Mouse (Mus musculus): ENCODE measurements around the gene Rab37. TPM values are rescaled to one million over a fixed set of nuclear protein-coding genes. Genes with fewer than 3 reads are reported as not detected.

Rab37 gene
- polyA plus RNA-seq, 1 experiment from 2014 or later: 2.0 TPM

GRCm38 (mm10) chr11:115157933-115158719 lies 66.9 kb downstream of the Rab37 start:
- 22% methylated on average over 12 of the region's 12 CpGs for WGBS
- peaks cover 22% of the 10 kb centered on the region for H3K4me1 ChIP-seq
- H3K27me3 ChIP-seq: peaks cover 39% of the 10 kb centered on the region
- no peak overlapping the region for H3K27ac ChIP-seq (replicated peaks)
- no peak overlapping the region for H3K4me3 ChIP-seq (replicated peaks)
- H3K9ac ChIP-seq: no peak overlapping the region
- no peaks in the 10 kb centered on the region for H3K9me3 ChIP-seq (replicated peaks)
- H3K36me3 ChIP-seq: no peaks in the 10 kb centered on the region
- H3K4me2 ChIP-seq (replicated peaks): no peak overlapping the region
- ATAC-seq (ENCODE audit: insufficient number of reproducible peaks, low FRiP score, low TSS enrichment, low read depth): no peak

- Histone ChIP-seq H3K4me3 (replicated peaks) (no peak overlapping the region), H3K9me3 (replicated peaks) (no peaks in the 10 kb centered on the region), H3K36me3 (no peaks in the 10 kb centered on the region), H3K27me3 (peaks cover 39% of the 10 kb centered on the region), H3K4me1 (peaks cover 34% of the 10 kb centered on the region), H3K4me2 (replicated peaks) (no peak overlapping the region), H3K9ac (no peak overlapping the region), H3K27ac (replicated peaks) (no peak overlapping the region)
- no peak for ATAC-seq (ENCODE audit: insufficient number of reproducible peaks, low FRiP score, low TSS enrichment, low read depth)
- WGBS: 47% methylated on average over 11 of the region's 11 CpGs
Observed at GRCm38 (mm10) chr11:115160016-115160797, 69.0 kb downstream of the Rab37 start.

GRCm38 (mm10) chr11:115160883-115161577 lies 69.8 kb downstream of the Rab37 start:
- Histone ChIP-seq H3K9ac (no peak overlapping the region), H3K4me1 (peaks cover 35% of the 10 kb centered on the region), H3K9me3 (replicated peaks) (no peaks in the 10 kb centered on the region), H3K27me3 (peaks cover 39% of the 10 kb centered on the region), H3K4me2 (replicated peaks) (no peak overlapping the region), H3K36me3 (no peaks in the 10 kb centered on the region), H3K4me3 (replicated peaks) (no peak overlapping the region), H3K27ac (replicated peaks) (no peak overlapping the region)
- no peak for ATAC-seq (ENCODE audit: insufficient number of reproducible peaks, low FRiP score, low TSS enrichment, low read depth)
- 27% methylated on average over 10 of the region's 10 CpGs for WGBS

GRCm38 (mm10) chr11:115161578-115162204 lies 70.5 kb downstream of the Rab37 start:
- 62% methylated on average over 9 of the region's 9 CpGs for WGBS
- no peak overlapping the region for H3K4me3 ChIP-seq (replicated peaks)
- no peak overlapping the region for H3K9ac ChIP-seq
- peaks cover 35% of the 10 kb centered on the region for H3K4me1 ChIP-seq
- no peaks in the 10 kb centered on the region for H3K36me3 ChIP-seq
- ATAC-seq (ENCODE audit: insufficient number of reproducible peaks, low FRiP score, low TSS enrichment, low read depth): no peak
- H3K27me3 ChIP-seq: peaks cover 42% of the 10 kb centered on the region
- H3K9me3 ChIP-seq (replicated peaks): no peaks in the 10 kb centered on the region
- no peak overlapping the region for H3K27ac ChIP-seq (replicated peaks)
- H3K4me2 ChIP-seq (replicated peaks): no peak overlapping the region

- Histone ChIP-seq H3K4me3 (replicated peaks) (peak overlapping the region; percentile 65), H3K4me2 (replicated peaks) (peak overlapping the region; percentile 94), H3K9me3 (replicated peaks) (no peaks in the 10 kb centered on the region), H3K9ac (no peak overlapping the region), H3K27me3 (peaks cover 42% of the 10 kb centered on the region), H3K27ac (replicated peaks) (0 out of 2 replicates have a peak overlapping the region, but pooled peaks have one; percentile 58), H3K36me3 (no peaks in the 10 kb centered on the region), H3K4me1 (peaks cover 35% of the 10 kb centered on the region)
- ATAC-seq (ENCODE audit: insufficient number of reproducible peaks, low FRiP score, low TSS enrichment, low read depth): no peak
- WGBS: 16% methylated on average over 9 of the region's 9 CpGs
Observed at GRCm38 (mm10) chr11:115162205-115162601, 71.0 kb downstream of the Rab37 start.

- under 1% methylated on average over 47 of the region's 47 CpGs for WGBS
- H3K9ac ChIP-seq: peak within 1 kb of the TSS; percentile 45
- peak within 1 kb of the TSS; percentile 65 for H3K4me3 ChIP-seq (replicated peaks)
- ATAC-seq (ENCODE audit: insufficient number of reproducible peaks, low FRiP score, low TSS enrichment, low read depth): peak; percentile 96
- peak within 1 kb of the TSS; percentile 94 for H3K4me2 ChIP-seq (replicated peaks)
- H3K4me1 ChIP-seq: peaks cover 35% of the 10 kb centered on the region
- no peaks in the 10 kb centered on the region for H3K36me3 ChIP-seq
- peaks cover 42% of the 10 kb centered on the region for H3K27me3 ChIP-seq
- H3K9me3 ChIP-seq (replicated peaks): no peaks in the 10 kb centered on the region
- 0 out of 2 replicates have a peak within 1 kb of the TSS, but pooled peaks have one; percentile 58 for H3K27ac ChIP-seq (replicated peaks)
Observed at GRCm38 (mm10) chr11:115162832-115163480, 71.7 kb downstream of the Rab37 start, which contains the start of gene Slc9a3r1. Gene Slc9a3r1, plus strand, starts transcription at chr11:115163341.

- under 1% methylated on average over 47 of the region's 47 CpGs for WGBS
- H3K9ac ChIP-seq: peak overlapping the region; percentile 45
- H3K4me3 ChIP-seq (replicated peaks): peak overlapping the region; percentile 65
- H3K36me3 ChIP-seq: no peaks in the 10 kb centered on the region
- H3K27ac ChIP-seq (replicated peaks): 0 out of 2 replicates have a peak overlapping the region, but pooled peaks have one; percentile 39
- H3K4me1 ChIP-seq: peaks cover 30% of the 10 kb centered on the region
- H3K9me3 ChIP-seq (replicated peaks): no peaks in the 10 kb centered on the region
- H3K27me3 ChIP-seq: peaks cover 42% of the 10 kb centered on the region
- peak overlapping the region; percentile 94 for H3K4me2 ChIP-seq (replicated peaks)
- no peak for ATAC-seq (ENCODE audit: insufficient number of reproducible peaks, low FRiP score, low TSS enrichment, low read depth)
Observed at GRCm38 (mm10) chr11:115163568-115164150, 72.4 kb downstream of the Rab37 start.

GRCm38 (mm10) chr11:115164341-115164975 lies 73.2 kb downstream of the Rab37 start:
- H3K27me3 ChIP-seq: peaks cover 42% of the 10 kb centered on the region
- H3K9ac ChIP-seq: no peak overlapping the region

GRCm38 (mm10) chr11:115164976-115165374 lies 73.7 kb downstream of the Rab37 start:
- Histone ChIP-seq H3K9ac (no peak overlapping the region), H3K27me3 (peaks cover 42% of the 10 kb centered on the region)
- no peak for ATAC-seq (ENCODE audit: insufficient number of reproducible peaks, low FRiP score, low TSS enrichment, low read depth)

More at GRCm38 (mm10) chr11:115164341-115164975, 73.2 kb downstream of the Rab37 start:
- Histone ChIP-seq H3K9me3 (replicated peaks) (no peaks in the 10 kb centered on the region), H3K4me2 (replicated peaks) (peak overlapping the region; percentile 94), H3K27ac (replicated peaks) (no peak overlapping the region), H3K4me1 (peaks cover 30% of the 10 kb centered on the region), H3K4me3 (replicated peaks) (peak overlapping the region; percentile 65), H3K36me3 (no peaks in the 10 kb centered on the region)
- no peak for ATAC-seq (ENCODE audit: insufficient number of reproducible peaks, low FRiP score, low TSS enrichment, low read depth)
- WGBS: under 1% methylated on average over 14 of the region's 14 CpGs

GRCm38 (mm10) chr11:115166776-115167175 lies 75.5 kb downstream of the Rab37 start:
- Histone ChIP-seq H3K4me2 (replicated peaks) (no peak overlapping the region), H3K27ac (replicated peaks) (no peak overlapping the region), H3K4me3 (replicated peaks) (no peak overlapping the region), H3K27me3 (peaks cover 39% of the 10 kb centered on the region), H3K9ac (no peak overlapping the region), H3K36me3 (no peaks in the 10 kb centered on the region), H3K4me1 (peaks cover 37% of the 10 kb centered on the region), H3K9me3 (replicated peaks) (no peaks in the 10 kb centered on the region)
- no peak for ATAC-seq (ENCODE audit: insufficient number of reproducible peaks, low FRiP score, low TSS enrichment, low read depth)
- 72% methylated on average over 3 of the region's 3 CpGs for WGBS

More at GRCm38 (mm10) chr11:115164976-115165374, 73.7 kb downstream of the Rab37 start:
- Histone ChIP-seq H3K4me3 (replicated peaks) (peak overlapping the region; percentile 65), H3K27ac (replicated peaks) (no peak overlapping the region), H3K9me3 (replicated peaks) (no peaks in the 10 kb centered on the region), H3K36me3 (no peaks in the 10 kb centered on the region), H3K4me1 (peaks cover 30% of the 10 kb centered on the region), H3K4me2 (replicated peaks) (peak overlapping the region; percentile 94)
- WGBS: 3% methylated on average over 9 of the region's 9 CpGs

All from embryonic facial prominence, embryonic 15.5 days (tissue).